Mouse (Mus musculus): ENCODE data around the gene Wdr60.

Wdr60 gene

DNA sequence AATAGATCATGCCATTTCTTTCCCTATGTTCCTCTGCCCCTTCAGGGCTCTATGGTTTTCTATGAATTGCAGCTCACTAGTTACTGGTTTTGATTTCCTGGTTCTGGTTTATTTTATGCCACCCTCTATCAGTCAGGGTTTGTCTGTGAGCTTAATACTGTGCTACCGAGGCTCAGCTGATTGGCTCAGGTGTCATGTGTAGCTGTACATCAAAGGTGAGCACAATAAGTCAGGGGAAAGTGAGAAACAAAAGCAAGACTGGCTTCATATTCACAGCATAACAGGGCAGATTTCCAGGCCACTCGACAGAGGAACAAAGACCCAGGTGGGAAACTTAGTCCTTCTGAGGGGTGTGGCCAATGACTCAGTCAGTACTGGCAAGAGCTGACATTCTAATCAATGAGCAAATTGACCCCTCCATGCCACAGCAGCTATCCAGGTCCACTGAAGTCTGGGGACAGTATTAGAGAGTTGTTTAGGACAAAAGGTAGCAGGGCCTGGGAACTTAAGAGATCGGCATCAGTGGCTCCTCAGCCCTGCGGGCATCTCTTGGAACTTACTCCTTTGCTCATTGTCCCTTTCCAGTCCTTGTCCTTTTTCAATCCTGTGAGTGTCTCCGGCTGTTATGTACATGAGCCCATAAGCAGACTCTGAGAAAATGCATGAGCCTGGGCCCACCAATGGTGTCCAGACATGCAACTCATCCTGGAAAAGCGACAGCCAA, 79.4 kb downstream of the Wdr60 start:
- no peak for DNase-seq (ENCODE audit: inconsistent ontology term)

DNA sequence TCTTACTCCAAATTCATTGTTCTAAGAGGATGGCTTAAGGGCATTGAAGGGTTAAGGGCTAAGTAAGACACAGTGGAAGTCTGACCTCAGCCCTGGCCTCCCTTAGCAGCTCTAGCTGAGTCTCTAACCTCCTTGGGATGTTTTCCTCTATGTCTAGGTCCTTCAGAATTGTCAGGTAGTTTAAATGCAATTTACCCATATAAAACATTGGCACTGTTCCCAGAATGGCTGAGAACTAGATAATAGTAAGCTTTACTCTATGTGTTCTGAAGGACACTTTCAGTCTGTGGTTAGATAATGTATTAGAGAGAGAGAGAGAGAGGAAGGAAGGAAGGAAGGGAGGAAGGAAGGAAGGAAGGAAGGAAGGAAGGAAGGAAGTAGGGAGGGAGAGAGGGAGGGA, 80.4 kb downstream of the Wdr60 start:
- DNase-seq (ENCODE audit: inconsistent ontology term), result no peak

DNA sequence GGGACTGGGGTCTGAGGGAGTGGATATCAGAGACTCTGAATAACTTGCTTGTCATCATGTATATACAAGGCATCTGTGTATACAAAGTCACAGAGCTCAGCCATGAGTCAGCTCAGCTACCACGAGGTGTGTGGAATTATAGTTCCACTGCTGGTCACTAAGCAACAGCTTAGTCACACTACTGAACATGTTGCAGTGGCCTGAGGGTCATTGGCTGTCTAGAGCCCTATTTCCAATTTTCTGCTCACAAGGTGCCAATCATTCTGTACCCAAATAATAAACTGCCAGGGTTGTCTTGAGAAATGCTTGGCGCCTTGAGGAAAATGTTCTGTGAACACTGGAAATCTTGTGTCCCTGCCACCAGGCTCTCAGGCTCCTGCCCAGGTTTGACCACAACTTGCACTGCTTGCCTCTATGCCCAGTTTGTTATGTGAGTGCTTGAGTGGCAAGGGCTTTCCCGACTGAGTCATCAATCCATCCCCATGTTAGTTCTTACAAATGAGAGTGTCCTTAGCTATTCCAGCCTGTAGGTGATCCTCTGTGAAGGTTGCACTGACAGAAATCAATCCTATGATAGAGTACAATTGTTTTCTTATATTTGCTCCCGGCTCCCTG, 81.3 kb downstream of the Wdr60 start:
- peak; percentile 94 for DNase-seq (ENCODE audit: inconsistent ontology term)

DNA sequence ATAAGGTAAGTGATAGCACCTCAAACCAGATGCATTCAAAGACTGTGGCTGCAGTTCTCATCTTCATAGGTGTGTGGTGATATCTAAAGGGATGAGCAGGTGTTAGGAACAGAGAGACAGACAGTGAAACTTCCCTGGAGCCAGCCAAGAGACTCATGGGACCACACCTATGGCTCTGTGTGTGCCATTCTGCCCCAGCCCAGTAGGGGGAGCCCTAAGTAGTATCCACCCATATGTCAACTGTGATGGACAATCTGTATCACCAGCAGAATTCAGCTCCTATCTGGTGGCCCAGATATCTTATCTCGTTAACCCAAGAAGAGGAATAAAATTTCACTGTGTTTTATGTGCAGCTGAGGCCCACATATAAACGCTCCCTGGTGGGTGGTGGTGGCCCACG, 85.9 kb downstream of the Wdr60 start:
- no peak for DNase-seq (ENCODE audit: inconsistent ontology term)

DNA sequence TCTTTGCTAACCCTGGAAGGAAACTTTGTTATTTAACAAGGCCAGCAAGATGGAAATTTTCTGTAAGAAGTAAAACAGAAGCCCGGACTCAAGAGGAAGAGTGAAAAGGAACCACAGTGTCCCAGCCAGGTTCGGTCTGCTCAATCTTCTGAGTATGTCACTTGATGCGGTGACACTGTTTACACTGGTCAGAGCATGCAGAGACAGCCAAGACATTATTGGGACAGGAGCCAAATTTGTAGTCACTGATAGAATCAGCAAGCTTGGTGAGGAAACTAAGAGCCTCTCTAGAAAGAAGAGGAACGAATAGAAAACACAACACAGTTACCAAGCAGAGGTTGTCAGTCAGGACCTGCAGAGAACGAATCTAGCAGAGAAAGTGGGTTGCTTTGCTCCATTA, 93.2 kb downstream of the Wdr60 start:
- peak; percentile 53 for DNase-seq (ENCODE audit: inconsistent ontology term)

DNA sequence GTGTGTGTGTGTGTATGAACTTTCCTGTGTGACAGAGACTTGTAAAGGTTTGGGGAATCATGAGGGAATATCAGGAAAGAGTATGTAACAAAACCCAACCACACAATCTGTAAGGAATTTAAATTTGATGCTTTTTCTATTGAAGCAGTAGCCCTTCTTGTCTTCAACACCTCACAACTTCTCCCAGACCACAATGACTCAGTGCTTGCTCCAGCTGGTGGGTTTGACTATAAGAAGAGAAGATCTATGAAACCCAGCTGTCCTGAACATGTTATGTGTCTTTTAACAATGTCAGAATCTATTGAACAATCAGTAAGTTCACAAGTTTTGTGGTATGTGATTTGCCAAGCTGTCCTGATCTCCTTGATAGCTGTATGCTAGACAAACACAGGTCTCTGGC, 97.5 kb downstream of the Wdr60 start:
- DNase-seq (ENCODE audit: inconsistent ontology term), result peak; percentile 16

DNA sequence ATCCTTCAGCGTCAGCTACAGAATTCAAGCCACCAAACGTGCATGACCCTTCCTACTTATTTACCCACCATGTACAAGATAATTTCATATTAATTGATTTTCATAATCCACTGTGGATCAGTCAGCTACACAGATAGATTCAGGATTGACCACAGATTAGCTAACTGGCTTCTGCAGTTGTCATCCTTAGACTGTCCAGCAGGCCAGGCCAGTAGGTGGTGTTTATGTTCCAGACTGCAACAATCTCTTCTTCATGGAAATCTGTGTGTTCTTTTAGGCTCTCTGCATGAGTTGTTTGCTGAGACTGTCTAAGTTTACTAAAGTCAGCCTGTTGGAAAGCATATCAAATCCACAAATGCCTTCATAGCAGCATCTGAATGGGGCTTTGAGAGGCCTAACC, 103.1 kb downstream of the Wdr60 start:
- DNase-seq (ENCODE audit: inconsistent ontology term), result no peak

DNA sequence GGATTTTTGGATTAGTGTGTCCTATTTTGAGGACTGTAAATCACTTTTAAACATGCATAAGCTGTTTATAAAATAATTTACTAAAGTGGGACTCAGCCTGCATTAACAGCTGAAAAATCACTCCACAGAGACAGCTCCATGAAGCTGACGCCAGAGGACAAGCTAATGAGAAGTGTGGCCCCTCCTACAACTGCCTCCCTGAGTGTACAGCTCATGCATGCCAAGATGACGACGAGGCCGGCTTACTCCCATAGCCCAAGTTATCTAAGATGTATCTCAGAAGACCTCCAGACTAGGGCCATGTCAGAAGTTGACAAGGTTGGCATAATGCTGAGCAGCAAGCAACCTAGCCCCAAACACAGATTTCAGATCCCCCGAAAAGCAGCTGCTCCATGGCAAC, 103.6 kb downstream of the Wdr60 start:
- DNase-seq (ENCODE audit: inconsistent ontology term), result no peak

DNA sequence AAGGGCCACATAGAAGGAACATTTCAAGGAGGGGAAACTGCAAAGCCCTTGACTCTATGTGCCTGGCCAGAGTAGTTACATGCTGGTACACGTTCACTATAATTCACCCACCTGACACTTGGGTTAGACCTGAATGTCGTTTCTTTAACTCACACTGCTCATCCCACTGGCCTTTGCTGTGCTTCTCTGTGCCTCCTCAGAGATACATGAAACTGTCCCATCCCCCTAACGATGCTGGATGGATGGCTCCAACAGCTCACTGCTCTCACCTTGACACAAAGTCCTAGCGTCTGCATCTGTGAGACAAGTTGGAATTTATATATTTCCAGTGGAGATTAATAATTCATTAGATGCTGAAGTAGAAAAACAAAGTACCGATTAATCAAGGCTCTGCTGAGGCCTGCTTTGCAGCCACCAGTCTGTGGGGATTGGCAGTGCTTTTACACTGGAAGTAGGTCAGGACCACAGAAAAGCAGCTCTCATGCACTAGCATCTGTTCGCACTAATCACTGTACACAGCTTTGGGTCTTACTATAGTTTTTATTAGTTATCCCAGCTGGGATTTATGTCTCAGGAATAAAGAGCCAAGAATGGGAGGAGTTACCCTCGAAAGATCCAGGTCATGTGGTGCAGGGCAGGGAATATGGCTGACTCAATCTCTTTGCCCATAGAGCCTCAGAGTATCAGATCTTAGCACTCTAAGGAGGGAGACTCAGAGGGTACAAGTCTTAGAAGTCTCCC, 105.9 kb downstream of the Wdr60 start:
- DNase-seq (ENCODE audit: inconsistent ontology term), result no peak
